Mouse (Mus musculus) hindbrain, embryonic 11.5 days (tissue): ENCODE measurements around the gene Pcp4l1. TPM values are rescaled to one million over a fixed set of nuclear protein-coding genes. Genes with fewer than 3 reads are reported as not detected.
"Not testable (repeated sequence)": the region's sequence is repeated elsewhere in the genome, so short reads cannot be mapped to it uniquely, and the experiment has no call there.

Source experiments
- ATAC-seq: fragments of 200-750 bp; cut with Nextera tagmentation; 2 replicates; pipeline ENCODE4 v1.8.0; 2017; ENCODE audit warnings: mild to moderate bottlenecking, moderate TSS enrichment, moderate library complexity; ENCODE audit not compliant: low FRiP score
- DNase-seq: peaks from one replicate; pipeline ENCODE4 v3.0.0-alpha.2; 2015; ENCODE audit warnings: low spot score
- H3K27ac ChIP-seq: fragments of 300-500 bp; sonication (generic); 2 replicates; pipeline ENCODE4 v1.5.1; 2014; ENCODE audit warnings: mild to moderate bottlenecking, low read depth, low read length
- H3K27me3 ChIP-seq: fragments of 300-500 bp; sonication (generic); 2 replicates; pipeline ENCODE4 v1.6.1; 2014; ENCODE audit warnings: mild to moderate bottlenecking, low read length, moderate library complexity, mixed read lengths; ENCODE audit not compliant: control insufficient read depth, insufficient read depth
- H3K36me3 ChIP-seq: fragments of 300-500 bp; sonication (generic); 2 replicates; pipeline ENCODE4 v1.6.1; 2014; ENCODE audit warnings: mild to moderate bottlenecking, low read length, moderate library complexity, mixed read lengths; ENCODE audit not compliant: control insufficient read depth, insufficient read depth
- H3K4me1 ChIP-seq: fragments of 300-500 bp; sonication (generic); replicated peaks from 2 replicates; pipeline ENCODE4 v1.6.1; 2014; ENCODE audit warnings: low read length, mixed read lengths; ENCODE audit not compliant: control insufficient read depth, insufficient read depth
- H3K4me2 ChIP-seq: fragments of 300-500 bp; sonication (generic); replicated peaks from 2 replicates; pipeline ENCODE4 v1.6.1; 2014; ENCODE audit warnings: mild to moderate bottlenecking, low read depth, low read length
- H3K4me3 ChIP-seq: fragments of 300-500 bp; sonication (generic); 2 replicates; pipeline ENCODE4 v1.5.1; 2014; ENCODE audit warnings: low read depth, low read length
- H3K9ac ChIP-seq: fragments of 300-500 bp; sonication (generic); 2 replicates; pipeline ENCODE4 v1.6.1; 2014; ENCODE audit warnings: low read depth, low read length
- H3K9me3 ChIP-seq: fragments of 300-500 bp; sonication (generic); 2 replicates; pipeline ENCODE4 v1.6.1; 2016; ENCODE audit warnings: low read length; ENCODE audit not compliant: control insufficient read depth
- WGBS: fragments of 180-500 bp; shearing (Covaris S2); extraction: QIAGEN DNeasy Blood & Tissue Kit; methylation state at CpG from one replicate; pipeline ENCODE4 v1.1.7; 2014; 5-methylcytosine and 5-hydroxymethylcytosine counted together
- polyA plus RNA-seq: library from polyadenylated mRNA; unstranded; fragments of >200 nt; fragmentation: Nextera tagmentation; extraction: Ambion mirVana; gene quantifications from 2 replicates; pipeline ENCODE4 v1.2.1, GENCODE M21; 2014

Pcp4l1 gene
- polyA plus RNA-seq, 1 experiment from 2014 or later = 31.4 TPM

DNA sequence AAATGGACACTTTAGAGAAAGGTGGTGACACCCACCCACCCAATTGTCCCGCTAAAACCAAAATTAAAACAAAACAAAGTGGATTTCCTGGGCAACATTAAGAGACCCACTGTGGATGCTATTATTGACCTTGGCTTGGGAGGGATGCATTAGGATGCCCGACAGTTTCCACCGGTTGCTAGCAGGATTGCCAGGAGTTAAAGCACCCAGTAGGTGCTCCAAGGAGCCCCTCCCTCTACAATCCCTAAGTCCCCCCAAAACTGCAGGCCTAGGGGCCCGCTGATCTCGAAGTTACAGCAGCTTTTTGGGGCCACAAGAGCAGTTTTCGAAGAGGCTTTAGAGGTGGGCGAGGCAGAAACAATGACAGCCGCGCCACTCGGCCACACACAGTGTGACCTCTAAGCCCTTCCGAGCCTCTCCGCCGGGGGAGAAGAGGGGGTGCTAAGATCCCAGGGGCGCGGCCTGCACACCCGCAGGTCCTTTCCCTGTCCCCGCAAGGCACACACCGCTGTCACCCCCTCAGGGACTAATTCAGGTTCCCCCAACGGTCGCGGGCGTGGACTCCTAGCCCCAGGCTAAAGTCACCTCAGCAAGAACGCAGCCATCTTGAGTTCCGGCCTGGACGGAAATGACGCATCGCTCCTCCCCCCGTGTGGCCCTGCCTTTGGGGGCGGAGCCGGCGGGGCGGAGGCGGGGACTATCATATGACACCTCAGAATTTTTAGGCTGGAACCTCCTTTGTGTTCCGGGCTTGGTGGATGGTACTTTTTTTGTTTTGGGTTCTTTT is 45.9 kb downstream of the Pcp4l1 start, which contains the start of the genes Sdhc and Mpz:
Gene Sdhc, minus strand, starts transcription at position 630 of the 787 bp plus-strand sequence.
Gene Mpz, plus strand, starts transcription at position 738 of the 787 bp plus-strand sequence.
- H3K4me2 ChIP-seq = peak within 1 kb of the TSS; percentile 83
- peak within 1 kb of the TSS; percentile 86 for H3K9ac ChIP-seq
- H3K27me3 ChIP-seq = no peaks in the 10 kb centered on the region
- H3K9me3 ChIP-seq = no peaks in the 10 kb centered on the region
- WGBS = under 1% methylated on average over 34 of the region's 34 CpGs
- no peaks in the 10 kb centered on the region for H3K4me1 ChIP-seq
- H3K4me3 ChIP-seq = peak within 1 kb of the TSS; percentile 72
- peak; percentile 96 for DNase-seq
- peak; percentile 96 for ATAC-seq
- H3K36me3 ChIP-seq = no peaks in the 10 kb centered on the region
- peak within 1 kb of the TSS; percentile 67 for H3K27ac ChIP-seq

DNA sequence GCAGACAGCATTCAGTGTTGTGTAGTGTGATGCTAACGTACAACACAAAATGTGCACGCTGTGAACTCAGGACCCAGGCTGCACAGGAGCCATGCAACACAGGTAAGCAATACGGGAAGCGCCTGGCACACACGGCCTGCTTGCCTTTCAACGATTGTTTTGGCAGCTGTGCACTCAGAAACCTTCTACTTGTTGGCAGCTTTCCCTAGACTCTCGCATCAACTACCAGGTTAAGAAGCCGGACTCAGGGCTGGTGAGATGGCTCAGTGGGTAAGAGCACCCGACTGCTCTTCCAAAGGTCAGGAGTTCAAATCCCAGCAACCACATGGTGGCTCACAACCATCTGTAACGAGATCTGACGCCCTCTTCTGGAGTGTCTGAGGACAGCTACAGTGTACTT is 53.1 kb downstream of the Pcp4l1 start:
- not testable (repeated sequence) for H3K9ac ChIP-seq, H3K4me2 ChIP-seq, H3K4me3 ChIP-seq, H3K36me3 ChIP-seq, DNase-seq, H3K27ac ChIP-seq, H3K27me3 ChIP-seq, H3K9me3 ChIP-seq, H3K4me1 ChIP-seq, ATAC-seq
- 92% methylated on average over 9 of the region's 11 CpGs for WGBS

DNA sequence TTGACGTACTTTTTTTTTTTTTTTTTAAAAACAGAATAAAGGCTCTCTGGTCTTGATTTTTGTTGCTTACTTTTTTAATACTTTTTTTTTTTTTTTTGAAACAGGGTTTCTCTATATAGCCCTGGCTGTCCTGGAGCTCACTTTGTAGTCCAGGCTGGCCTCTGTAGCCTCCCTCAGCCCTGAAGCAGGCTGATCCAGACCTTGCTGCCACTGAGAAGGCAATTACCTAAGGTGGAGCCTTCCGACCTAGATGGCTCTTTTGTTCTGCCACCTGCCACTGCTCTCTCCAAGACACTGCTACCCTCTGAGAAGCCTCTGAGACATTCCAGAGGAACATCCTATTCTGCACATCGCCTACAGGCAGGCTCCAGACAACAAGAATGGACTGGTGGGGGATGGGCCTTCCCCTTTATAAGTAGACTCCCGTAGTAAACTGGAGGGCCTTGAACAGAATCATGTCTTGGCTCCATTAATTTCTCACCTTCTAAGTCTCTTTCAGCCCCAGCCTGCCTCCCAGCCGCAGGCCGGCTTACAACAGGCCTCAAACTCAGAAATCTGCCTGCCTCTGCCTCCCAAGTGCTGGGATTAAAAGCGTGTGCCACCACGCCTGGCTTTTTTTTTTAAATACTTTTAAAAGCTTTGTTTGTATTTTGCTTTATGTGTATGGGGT is 58.4 kb downstream of the Pcp4l1 start:
- H3K27me3 ChIP-seq, H3K4me3 ChIP-seq, H3K4me1 ChIP-seq, H3K36me3 ChIP-seq, H3K27ac ChIP-seq, H3K9ac ChIP-seq, DNase-seq, H3K4me2 ChIP-seq, H3K9me3 ChIP-seq, ATAC-seq: not testable (repeated sequence)
- WGBS = 91% methylated on average over 8 of the region's 8 CpGs

DNA sequence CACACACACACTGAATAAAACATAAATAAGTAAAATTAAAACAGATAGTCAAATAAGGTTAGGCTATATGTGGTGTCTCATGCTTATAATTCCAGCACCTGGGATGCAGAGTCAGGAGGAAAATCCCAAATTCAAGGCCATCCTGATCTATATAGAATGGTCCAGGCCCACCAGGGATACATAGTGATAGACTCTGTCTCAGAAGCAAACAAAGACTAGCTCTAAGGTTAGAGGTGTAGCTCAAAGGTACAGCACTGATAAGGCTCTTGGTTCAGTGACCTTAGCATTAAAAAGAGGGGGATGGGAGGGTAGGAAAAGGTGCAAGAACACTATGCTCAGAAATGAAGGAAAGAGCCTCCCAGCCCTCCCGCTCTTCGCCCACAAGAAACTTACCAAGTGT is 60.5 kb downstream of the Pcp4l1 start:
- no peak overlapping the region for H3K4me2 ChIP-seq
- no peak for DNase-seq
- no peaks in the 10 kb centered on the region for H3K27me3 ChIP-seq
- no peak for ATAC-seq
- no peaks in the 10 kb centered on the region for H3K4me1 ChIP-seq
- H3K4me3 ChIP-seq = no peak overlapping the region
- H3K9ac ChIP-seq = no peak overlapping the region
- H3K9me3 ChIP-seq = no peaks in the 10 kb centered on the region
- H3K36me3 ChIP-seq = peaks cover 3% of the 10 kb centered on the region
- 98% methylated on average over 2 of the region's 2 CpGs for WGBS
- no peak overlapping the region for H3K27ac ChIP-seq

DNA sequence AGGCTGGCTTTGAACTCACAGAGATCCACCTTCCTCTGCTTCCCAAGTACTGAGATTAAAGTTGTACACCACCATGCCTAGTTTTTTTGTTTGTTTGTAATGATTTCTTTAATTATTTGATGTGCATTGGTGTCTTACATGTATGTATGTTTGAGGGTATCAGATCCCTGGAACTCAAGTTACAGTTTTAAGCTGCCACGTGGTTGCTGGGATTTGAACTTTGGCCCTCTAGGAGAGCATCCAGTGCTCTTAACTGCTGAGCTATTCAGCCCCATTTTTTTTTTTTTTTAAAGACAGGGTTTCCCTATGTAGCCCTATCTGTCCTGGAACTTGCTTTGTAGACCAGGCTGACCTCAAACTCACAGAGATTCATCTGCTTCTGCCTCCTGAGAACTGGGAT is 65.1 kb downstream of the Pcp4l1 start:
- no peak overlapping the region for H3K27ac ChIP-seq
- H3K4me3 ChIP-seq = no peak overlapping the region
- H3K9me3 ChIP-seq = no peaks in the 10 kb centered on the region
- H3K4me2 ChIP-seq = no peak overlapping the region
- no peaks in the 10 kb centered on the region for H3K36me3 ChIP-seq
- 89% methylated on average over 1 of the region's 1 CpGs for WGBS
- H3K4me1 ChIP-seq = no peaks in the 10 kb centered on the region
- no peak for DNase-seq
- no peak for ATAC-seq
- H3K9ac ChIP-seq = no peak overlapping the region
- no peaks in the 10 kb centered on the region for H3K27me3 ChIP-seq

DNA sequence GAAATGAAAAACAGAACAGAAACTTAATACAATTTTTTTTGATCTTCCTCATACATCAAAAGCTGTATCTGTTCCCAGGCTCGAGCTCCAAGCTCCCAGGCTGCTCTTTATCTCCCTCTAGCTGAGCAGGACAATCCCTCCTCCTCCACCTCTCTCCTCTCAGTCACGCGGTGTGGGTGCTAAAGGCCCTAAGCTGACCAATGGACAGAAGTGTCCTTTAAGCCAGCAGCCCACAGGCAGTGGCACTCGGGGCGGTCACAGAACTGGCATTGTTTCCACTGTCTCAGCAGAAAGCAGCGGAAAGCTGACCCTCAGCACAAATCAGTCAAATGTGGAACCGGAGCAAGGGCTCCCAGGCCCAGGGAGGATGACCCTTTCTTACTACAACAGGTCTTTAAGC is 66.8 kb downstream of the Pcp4l1 start:
- H3K36me3 ChIP-seq = no peaks in the 10 kb centered on the region
- ATAC-seq = no peak

DNA sequence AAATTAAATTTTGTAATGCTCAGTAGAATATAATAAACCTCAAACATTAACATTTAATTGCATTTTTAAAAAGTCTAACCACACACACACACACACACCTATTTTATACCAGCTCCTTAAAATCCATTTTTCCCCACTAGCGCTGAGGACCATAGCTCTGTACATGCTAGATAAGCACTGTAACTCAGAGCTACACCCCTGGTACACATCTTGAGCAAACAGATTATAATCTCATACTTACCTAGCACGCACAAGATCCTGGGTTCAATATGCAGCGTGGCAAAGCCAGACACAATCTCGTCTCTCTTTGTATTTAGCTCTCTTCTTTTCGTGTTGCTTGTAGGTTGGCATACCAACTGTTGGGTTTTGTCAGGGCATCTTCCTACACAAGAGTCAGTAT is 71.7 kb downstream of the Pcp4l1 start:
- Histone ChIP-seq H3K4me3 (no peak overlapping the region), H3K9me3 (no peaks in the 10 kb centered on the region), H3K4me1 (no peaks in the 10 kb centered on the region), H3K36me3 (no peaks in the 10 kb centered on the region), H3K27me3 (no peaks in the 10 kb centered on the region), H3K27ac (no peak overlapping the region), H3K4me2 (no peak overlapping the region), H3K9ac (no peak overlapping the region)
- DNase-seq = no peak
- 92% methylated on average over 5 of the region's 5 CpGs for WGBS
- no peak for ATAC-seq

More for the DNA sequence above, 66.8 kb downstream of the Pcp4l1 start:
- H3K27ac ChIP-seq = no peak overlapping the region
- no peak overlapping the region for H3K4me2 ChIP-seq
- no peak for DNase-seq
- no peaks in the 10 kb centered on the region for H3K4me1 ChIP-seq
- no peaks in the 10 kb centered on the region for H3K27me3 ChIP-seq
- H3K9ac ChIP-seq = no peak overlapping the region
- H3K9me3 ChIP-seq = no peaks in the 10 kb centered on the region
- WGBS = 58% methylated on average over 7 of the region's 7 CpGs
- no peak overlapping the region for H3K4me3 ChIP-seq
